Mouse (Mus musculus): ENCODE results near the gene Ltv1. TPM values are rescaled to one million over a fixed set of nuclear protein-coding genes. Genes with fewer than 3 reads are reported as not detected.

Gene Ltv1
- polyA plus RNA-seq, 1 experiment from 2014 or later: 77.6 TPM

Other genes with a start within 250 kb of the Ltv1 start
- gene Stx11, start 228.9 kb downstream of the Ltv1 start, polyA plus RNA-seq (2014; fragmentation: Nextera tagmentation; extraction: Ambion mirVana): 2.0 and 2.2 TPM in 2 replicates
- gene Sf3b5, start 187.8 kb downstream of the Ltv1 start, polyA plus RNA-seq (2014; fragmentation: Nextera tagmentation; extraction: Ambion mirVana): 39.2 and 39.9 TPM in 2 replicates
- gene Plagl1, start 132.7 kb downstream of the Ltv1 start, polyA plus RNA-seq (2014; fragmentation: Nextera tagmentation; extraction: Ambion mirVana): 129 and 142 TPM in 2 replicates
- gene Zc2hc1b, start 15.1 kb downstream of the Ltv1 start, polyA plus RNA-seq (2014; fragmentation: Nextera tagmentation; extraction: Ambion mirVana): not detected in 2 replicates

All from midbrain, embryonic 11.5 days (tissue).